Mouse (Mus musculus): Measurements from ENCODE around the gene Trim59. TPM values are rescaled to one million over a fixed set of nuclear protein-coding genes. Genes with fewer than 3 reads are reported as not detected.

The Trim59 gene
- polyA plus RNA-seq (2015; fragmentation: Nextera tagmentation; extraction: Ambion mirVana): 38.0 and 47.3 TPM in 2 replicates

DNA sequence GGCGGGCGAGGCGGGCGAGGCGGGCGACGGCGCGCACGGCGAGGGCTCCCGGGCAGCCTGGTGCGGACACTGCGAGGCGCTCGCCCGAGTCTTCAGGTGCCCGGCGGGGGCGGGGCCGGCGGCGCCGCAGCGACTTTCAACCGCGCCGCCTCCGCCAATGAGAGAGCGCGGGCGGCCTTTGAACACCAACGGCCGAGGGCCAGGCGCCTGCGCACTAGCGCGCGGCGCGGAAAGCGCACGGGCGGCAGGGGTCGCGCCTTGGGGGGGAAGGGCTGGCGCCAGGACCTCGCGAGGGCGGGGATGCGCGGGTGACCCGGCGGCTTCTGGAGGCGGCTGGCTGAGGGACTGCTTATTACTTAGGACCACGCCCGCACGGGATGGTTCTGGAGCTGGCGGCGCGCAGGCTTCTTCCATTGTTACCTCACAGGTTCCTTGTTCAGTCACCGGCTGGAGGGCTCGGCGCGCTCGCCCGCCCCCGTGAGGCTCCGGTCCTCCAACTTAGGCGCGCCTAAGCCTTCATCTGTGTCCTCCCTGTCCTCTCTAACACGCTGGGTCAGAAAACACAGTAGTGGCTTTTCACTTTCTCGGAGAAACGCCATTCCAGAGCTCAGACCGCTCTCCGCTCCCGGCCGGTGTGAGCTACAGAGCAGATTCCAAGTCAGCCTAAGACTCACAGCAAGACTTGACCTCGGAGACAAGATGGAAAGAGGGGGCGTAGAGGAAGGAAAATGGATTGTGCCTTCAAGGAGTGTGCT lies at the start of gene Trim59:
Gene Trim59 (minus strand): TSS at position 111 of the 755 bp plus-strand sequence.
- H3K9me3 ChIP-seq: no peaks in the 10 kb centered on the region
- peaks cover 25% of the 10 kb centered on the region for H3K4me1 ChIP-seq (replicated peaks)
- WGBS: under 1% methylated on average over 71 of the region's 80 CpGs
- peak within 1 kb of the TSS; percentile 94 for H3K27ac ChIP-seq (replicated peaks)
- H3K9ac ChIP-seq: peak within 1 kb of the TSS; percentile 89
- peak within 1 kb of the TSS; percentile 78 for H3K4me3 ChIP-seq
- H3K27me3 ChIP-seq: no peaks in the 10 kb centered on the region
- peak within 1 kb of the TSS; percentile 64 for H3K4me2 ChIP-seq
- H3K36me3 ChIP-seq: peaks cover 10% of the 10 kb centered on the region; the same call in 1 of the 2 replicates
- ATAC-seq (ENCODE audit: low read depth): peak; percentile 97

DNA sequence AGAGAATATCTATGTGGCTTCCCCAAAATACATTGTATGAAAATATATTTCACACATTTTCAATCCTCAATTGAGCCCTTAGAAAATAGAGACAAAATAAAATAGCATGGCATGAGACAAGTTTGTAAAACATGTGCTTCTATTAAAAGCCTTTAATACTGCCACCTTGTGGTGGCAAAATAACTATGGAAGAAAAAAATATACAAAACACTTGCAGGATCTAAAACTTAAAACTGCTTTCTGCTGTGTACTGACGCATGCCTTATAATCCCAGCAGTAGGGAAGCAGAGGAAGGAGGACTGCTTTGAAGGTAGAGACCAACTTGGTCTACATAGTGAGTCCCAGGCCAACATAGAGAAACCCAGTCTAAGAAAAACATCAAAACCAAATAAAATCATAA lies 19.4 kb upstream of the Trim59 start:
- no peak overlapping the region for H3K4me3 ChIP-seq
- no peak overlapping the region for H3K27ac ChIP-seq (replicated peaks)
- H3K36me3 ChIP-seq: no peaks in the 10 kb centered on the region
- no peak overlapping the region for H3K4me2 ChIP-seq
- 50% methylated on average over 1 of the region's 1 CpGs for WGBS
- no peaks in the 10 kb centered on the region for H3K27me3 ChIP-seq
- no peak overlapping the region for H3K9ac ChIP-seq
- no peaks in the 10 kb centered on the region for H3K4me1 ChIP-seq (replicated peaks)
- H3K9me3 ChIP-seq: no peaks in the 10 kb centered on the region
- no peak for ATAC-seq (ENCODE audit: low read depth)

DNA sequence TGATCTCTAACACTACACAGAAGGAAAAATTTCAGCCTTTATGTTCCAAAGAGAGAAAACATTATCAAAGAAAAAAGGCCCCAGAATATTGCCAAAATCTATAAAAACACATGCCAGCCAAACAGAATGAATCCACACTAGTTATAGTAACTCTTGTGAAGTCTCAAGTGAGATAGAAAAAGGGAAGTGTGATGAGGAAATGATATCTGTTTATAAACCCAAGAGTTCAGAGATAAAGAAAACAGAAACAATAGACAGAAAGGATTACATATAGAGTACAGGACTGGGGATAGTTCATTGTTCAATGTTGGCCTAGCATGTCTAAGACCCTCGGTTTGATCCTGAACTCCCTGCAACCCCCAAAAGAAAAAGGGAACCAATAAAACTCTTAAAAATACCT lies 18.2 kb upstream of the Trim59 start:
- no peaks in the 10 kb centered on the region for H3K4me1 ChIP-seq (replicated peaks)
- ATAC-seq (ENCODE audit: low read depth): no peak
- H3K36me3 ChIP-seq: no peaks in the 10 kb centered on the region
- H3K9me3 ChIP-seq: no peaks in the 10 kb centered on the region
- no peak overlapping the region for H3K27ac ChIP-seq (replicated peaks)
- H3K4me3 ChIP-seq: no peak overlapping the region
- no peak overlapping the region for H3K9ac ChIP-seq
- H3K4me2 ChIP-seq: no peak overlapping the region
- 95% methylated on average over 1 of the region's 1 CpGs for WGBS
- H3K27me3 ChIP-seq: no peaks in the 10 kb centered on the region

DNA sequence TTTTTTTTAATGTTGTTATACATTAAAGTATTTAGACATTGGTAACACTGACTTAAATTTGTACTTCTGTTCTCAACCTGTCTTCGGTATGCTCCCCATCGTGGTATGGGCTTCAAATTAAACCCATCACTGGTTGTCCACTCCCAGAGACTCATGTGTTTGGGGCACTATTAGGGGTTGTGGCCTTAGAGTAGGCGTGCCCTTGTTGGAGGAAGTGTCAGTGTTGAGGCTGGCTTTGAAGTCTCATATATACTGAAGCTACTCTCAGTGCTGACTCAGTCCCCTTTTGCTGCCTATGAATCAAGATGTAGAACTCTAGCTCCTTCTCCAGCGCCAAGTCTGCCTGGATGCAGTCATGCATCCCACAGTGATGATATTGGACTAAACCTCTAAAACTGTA lies 16.1 kb upstream of the Trim59 start:
- WGBS: 95% methylated on average over 4 of the region's 4 CpGs

DNA sequence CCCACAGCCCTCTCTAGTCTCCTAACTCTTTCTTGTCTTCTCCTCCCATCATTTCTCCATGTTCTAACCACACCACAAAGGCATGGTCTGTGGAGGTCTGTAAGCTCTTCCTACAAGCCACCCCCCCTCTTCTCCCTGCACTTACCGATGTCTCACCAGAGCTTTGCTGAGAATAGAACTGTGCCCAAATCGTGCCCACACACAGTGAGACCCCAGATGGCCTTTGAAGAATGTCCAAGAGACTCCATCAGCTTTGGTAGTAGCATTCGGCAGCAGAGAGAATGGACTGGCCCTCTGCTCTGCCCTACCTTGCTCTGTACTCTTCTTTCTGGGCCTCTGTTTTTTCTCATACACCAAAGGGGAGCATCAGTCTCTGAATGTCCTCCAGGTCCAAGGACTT lies 11.3 kb upstream of the Trim59 start:
- no peak overlapping the region for H3K4me2 ChIP-seq
- no peak overlapping the region for H3K27ac ChIP-seq (replicated peaks)
- WGBS: 91% methylated on average over 3 of the region's 3 CpGs
- no peaks in the 10 kb centered on the region for H3K27me3 ChIP-seq
- no peaks in the 10 kb centered on the region for H3K9me3 ChIP-seq
- H3K9ac ChIP-seq: no peak overlapping the region
- ATAC-seq (ENCODE audit: low read depth): no peak
- H3K4me1 ChIP-seq (replicated peaks): no peaks in the 10 kb centered on the region
- no peak overlapping the region for H3K4me3 ChIP-seq
- no peaks in the 10 kb centered on the region for H3K36me3 ChIP-seq

More for the DNA sequence above, 16.1 kb upstream of the Trim59 start:
- Histone ChIP-seq H3K4me2 (no peak overlapping the region), H3K27me3 (no peaks in the 10 kb centered on the region), H3K9ac (no peak overlapping the region), H3K36me3 (no peaks in the 10 kb centered on the region), H3K4me1 (replicated peaks) (no peaks in the 10 kb centered on the region), H3K9me3 (no peaks in the 10 kb centered on the region), H3K27ac (replicated peaks) (no peak overlapping the region), H3K4me3 (no peak overlapping the region)
- no peak for ATAC-seq (ENCODE audit: low read depth)

DNA sequence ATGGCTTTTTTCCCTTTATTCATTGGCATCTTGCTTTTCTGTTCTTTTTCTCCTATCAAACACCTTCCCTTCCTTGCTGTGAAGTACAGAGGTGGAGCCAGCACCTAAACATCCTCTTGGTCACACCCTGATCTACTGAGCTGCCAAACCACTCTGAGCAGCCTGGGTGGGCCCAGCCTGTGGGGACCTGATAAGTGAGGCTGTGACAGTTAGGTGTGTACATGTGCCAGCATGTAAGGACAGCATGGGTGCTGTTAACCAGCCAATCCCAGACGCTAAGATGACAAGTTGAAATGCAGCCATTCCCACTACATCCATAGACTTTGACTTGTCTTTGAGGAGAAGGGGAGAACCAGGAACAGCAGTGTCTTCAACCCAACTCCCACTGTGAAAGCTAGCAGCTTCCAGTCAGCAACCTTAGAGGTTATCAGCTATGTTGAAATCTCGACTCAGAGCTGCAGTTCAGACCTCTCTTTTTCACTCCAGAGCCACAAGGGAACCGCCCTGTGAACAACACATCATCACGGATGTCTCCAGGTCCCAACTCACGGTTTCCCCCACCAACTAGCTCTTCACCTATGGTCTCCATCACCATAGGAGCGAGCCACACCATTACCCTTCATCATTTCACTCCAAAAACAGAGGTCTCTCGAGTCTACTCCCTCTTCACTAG lies 10.3 kb upstream of the Trim59 start:
- WGBS: 89% methylated on average over 7 of the region's 7 CpGs
- Histone ChIP-seq H3K36me3 (no peaks in the 10 kb centered on the region), H3K4me3 (no peak overlapping the region), H3K27me3 (no peaks in the 10 kb centered on the region), H3K9ac (no peak overlapping the region), H3K4me2 (no peak overlapping the region), H3K9me3 (no peaks in the 10 kb centered on the region), H3K27ac (replicated peaks) (no peak overlapping the region), H3K4me1 (replicated peaks) (no peaks in the 10 kb centered on the region)
- no peak for ATAC-seq (ENCODE audit: low read depth)

DNA sequence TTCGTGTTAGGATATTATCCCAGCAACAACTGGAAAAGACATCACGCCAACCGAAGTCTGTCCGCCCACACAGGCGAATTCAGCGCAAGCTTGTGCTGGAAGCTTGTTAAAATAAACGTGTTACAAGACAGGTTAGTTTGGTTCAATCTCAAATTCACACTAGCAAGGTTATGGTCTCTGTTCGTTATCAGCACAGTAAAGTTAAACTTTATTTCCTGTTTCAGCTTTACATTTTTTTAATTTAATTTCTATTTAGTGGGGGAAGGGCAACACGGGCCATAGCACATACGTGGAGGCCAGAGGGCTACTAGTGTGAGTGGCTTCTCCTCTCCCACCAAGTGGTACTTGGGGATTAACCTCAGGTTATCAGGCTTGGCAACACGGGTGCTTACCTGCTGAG lies 7.3 kb upstream of the Trim59 start:
- no peaks in the 10 kb centered on the region for H3K36me3 ChIP-seq
- no peaks in the 10 kb centered on the region for H3K4me1 ChIP-seq (replicated peaks)
- no peak overlapping the region for H3K4me3 ChIP-seq
- H3K4me2 ChIP-seq: no peak overlapping the region
- no peak for ATAC-seq (ENCODE audit: low read depth)
- 91% methylated on average over 11 of the region's 11 CpGs for WGBS
- no peak overlapping the region for H3K9ac ChIP-seq
- no peaks in the 10 kb centered on the region for H3K9me3 ChIP-seq
- no peaks in the 10 kb centered on the region for H3K27me3 ChIP-seq
- H3K27ac ChIP-seq (replicated peaks): no peak overlapping the region

DNA sequence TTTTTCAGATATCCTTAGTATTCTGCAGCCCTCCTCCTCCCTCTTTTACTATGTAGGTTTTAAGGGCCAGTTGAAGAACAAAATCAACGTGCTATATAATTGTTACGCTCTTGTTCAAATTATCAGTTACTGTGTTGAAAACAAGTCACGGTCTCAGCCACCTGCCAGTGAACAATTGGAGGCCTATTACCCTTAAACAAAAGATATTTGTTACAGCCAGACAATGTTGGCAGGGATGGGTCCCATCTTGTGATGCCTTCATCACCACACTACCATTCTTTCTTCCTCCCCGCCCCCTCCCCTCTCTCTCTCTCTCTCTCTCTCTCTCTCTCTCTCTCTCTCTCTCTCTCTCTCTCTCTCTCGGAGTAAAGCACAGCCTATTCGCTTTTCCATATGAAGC lies 4.5 kb upstream of the Trim59 start:
- H3K4me1 ChIP-seq (replicated peaks): peaks cover 9% of the 10 kb centered on the region; the same call in 1 of the 2 replicates
- H3K4me3 ChIP-seq: no peak overlapping the region
- no peaks in the 10 kb centered on the region for H3K27me3 ChIP-seq
- no peaks in the 10 kb centered on the region for H3K9me3 ChIP-seq
- WGBS: 58% methylated on average over 6 of the region's 6 CpGs
- H3K4me2 ChIP-seq: no peak overlapping the region
- no peaks in the 10 kb centered on the region for H3K36me3 ChIP-seq
- ATAC-seq (ENCODE audit: low read depth): no peak
- H3K27ac ChIP-seq (replicated peaks): no peak overlapping the region
- no peak overlapping the region for H3K9ac ChIP-seq

DNA sequence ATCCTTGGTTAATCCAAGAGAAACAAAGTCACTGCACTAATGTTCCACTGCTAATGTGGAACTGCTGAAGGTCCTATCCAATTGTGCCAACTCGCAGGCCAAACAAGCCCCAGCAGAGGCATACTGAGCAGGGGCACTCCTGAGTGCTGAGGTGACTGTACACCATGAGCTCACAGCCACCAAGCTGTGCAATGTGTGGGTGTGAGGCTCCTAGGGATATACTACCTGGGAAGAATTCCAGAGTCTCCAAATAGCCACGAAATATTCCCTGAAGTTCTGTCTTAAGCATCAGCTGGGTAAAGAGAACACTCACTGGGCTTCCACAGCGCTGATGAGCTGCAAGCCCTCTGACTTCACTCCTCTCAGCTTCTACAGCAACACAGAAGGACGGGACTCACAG lies 3.1 kb upstream of the Trim59 start:
- Histone ChIP-seq H3K9me3 (no peaks in the 10 kb centered on the region), H3K4me3 (no peak overlapping the region), H3K9ac (no peak overlapping the region), H3K4me1 (replicated peaks) (peaks cover 21% of the 10 kb centered on the region), H3K36me3 (no peaks in the 10 kb centered on the region), H3K27me3 (no peaks in the 10 kb centered on the region), H3K27ac (replicated peaks) (no peak overlapping the region), H3K4me2 (no peak overlapping the region)
- ATAC-seq (ENCODE audit: low read depth): no peak
- WGBS: 80% methylated on average over 4 of the region's 4 CpGs

DNA sequence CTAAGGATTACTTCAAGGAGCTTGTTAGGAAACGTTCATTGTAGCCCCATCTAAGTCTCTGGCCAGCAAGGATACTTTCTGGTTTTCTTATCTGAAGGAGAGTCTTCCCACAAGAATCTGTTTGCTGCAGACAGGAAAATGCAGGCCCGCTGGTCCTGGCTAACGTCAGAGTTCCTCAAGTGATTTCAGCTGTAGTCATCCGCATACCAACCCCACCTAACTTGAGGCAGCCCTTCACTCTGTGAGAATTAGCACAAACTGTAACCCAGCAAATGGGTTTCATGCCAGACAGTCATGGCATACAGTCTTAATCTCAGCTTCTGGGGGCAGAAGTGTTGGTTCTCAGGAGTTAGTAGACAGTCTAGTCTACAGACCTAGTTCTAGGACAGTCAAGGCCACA lies 2.0 kb upstream of the Trim59 start:
- Histone ChIP-seq H3K4me2 (no peak overlapping the region), H3K9ac (no peak overlapping the region), H3K27ac (replicated peaks) (no peak overlapping the region), H3K9me3 (no peaks in the 10 kb centered on the region), H3K36me3 (0 out of 2 replicates have a peak, but pooled peaks cover 3% of the 10 kb centered on the region), H3K4me3 (no peak overlapping the region), H3K4me1 (replicated peaks) (peaks cover 21% of the 10 kb centered on the region), H3K27me3 (no peaks in the 10 kb centered on the region)
- WGBS: 80% methylated on average over 4 of the region's 4 CpGs
- ATAC-seq (ENCODE audit: low read depth): no peak

DNA sequence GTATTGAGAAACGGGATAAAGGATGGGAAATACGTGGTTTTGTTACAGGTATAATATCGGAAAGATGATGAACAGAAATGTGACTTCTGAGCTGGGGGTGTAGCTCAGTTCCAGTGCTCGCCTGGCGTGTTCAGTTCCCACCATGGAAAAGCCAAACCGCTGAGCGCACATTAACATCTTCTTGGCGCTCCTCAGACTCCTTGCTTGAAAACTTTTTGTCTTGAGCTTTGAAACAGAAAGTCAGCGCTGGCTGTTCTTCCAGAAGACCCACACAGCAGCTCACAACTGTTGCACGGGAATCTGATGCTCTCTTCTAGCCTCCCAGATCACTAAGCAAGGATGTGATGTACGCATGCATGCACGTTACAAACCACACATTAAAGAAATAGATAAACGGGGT lies 1.2 kb upstream of the Trim59 start:
- H3K27me3 ChIP-seq: no peaks in the 10 kb centered on the region
- no peak overlapping the region for H3K27ac ChIP-seq (replicated peaks)
- 19% methylated on average over 13 of the region's 13 CpGs for WGBS
- no peaks in the 10 kb centered on the region for H3K9me3 ChIP-seq
- no peak for ATAC-seq (ENCODE audit: low read depth)
- H3K36me3 ChIP-seq: 0 out of 2 replicates have a peak, but pooled peaks cover 3% of the 10 kb centered on the region
- H3K4me2 ChIP-seq: peak overlapping the region; percentile 64
- peaks cover 25% of the 10 kb centered on the region for H3K4me1 ChIP-seq (replicated peaks)
- H3K9ac ChIP-seq: peak overlapping the region; percentile 89
- peak overlapping the region; percentile 78 for H3K4me3 ChIP-seq

DNA sequence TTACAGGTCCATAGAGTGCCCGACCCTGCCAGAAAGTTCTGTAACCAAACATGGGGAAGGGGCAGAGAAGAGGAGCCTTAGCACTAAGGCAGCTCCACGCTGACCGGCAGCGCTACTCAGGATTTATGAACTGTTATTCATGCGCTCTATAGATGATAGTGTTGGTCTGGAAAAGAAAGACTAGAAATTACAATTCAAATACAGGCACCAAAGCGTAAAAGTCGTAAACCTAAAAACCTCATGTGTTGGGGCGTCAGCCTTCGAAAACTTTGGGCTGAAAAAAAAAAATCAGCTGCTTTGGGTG lies 797 bp upstream of the Trim59 start:
- Histone ChIP-seq H3K9ac (peak overlapping the region; percentile 89), H3K4me1 (replicated peaks) (peaks cover 25% of the 10 kb centered on the region), H3K4me3 (peak overlapping the region; percentile 78), H3K27ac (replicated peaks) (peak overlapping the region; percentile 94), H3K9me3 (no peaks in the 10 kb centered on the region), H3K36me3 (0 out of 2 replicates have a peak, but pooled peaks cover 6% of the 10 kb centered on the region), H3K4me2 (peak overlapping the region; percentile 64), H3K27me3 (no peaks in the 10 kb centered on the region)
- no peak; the same call in 1 of the 2 replicates for ATAC-seq (ENCODE audit: low read depth)
- 4% methylated on average over 9 of the region's 9 CpGs for WGBS
